Mouse (Mus musculus) hindbrain, embryonic 11.5 days (tissue): ENCODE results near the gene Egfem1. TPM values are rescaled to one million over a fixed set of nuclear protein-coding genes. Genes with fewer than 3 reads are reported as not detected.
A peak's percentile ranks its signal among the peaks of the same experiment; 100 is the strongest.

Experiments used
- ATAC-seq: fragments of 200-750 bp; cut with Nextera tagmentation; 2 replicates; pipeline ENCODE4 v1.8.0; 2017; ENCODE audit warnings: mild to moderate bottlenecking, moderate TSS enrichment, moderate library complexity; ENCODE audit not compliant: low FRiP score
- DNase-seq: peaks from one replicate; pipeline ENCODE4 v3.0.0-alpha.2; 2015; ENCODE audit warnings: low spot score
- H3K27ac ChIP-seq: fragments of 300-500 bp; sonication (generic); 2 replicates; pipeline ENCODE4 v1.5.1; 2014; ENCODE audit warnings: mild to moderate bottlenecking, low read depth, low read length
- H3K27me3 ChIP-seq: fragments of 300-500 bp; sonication (generic); 2 replicates; pipeline ENCODE4 v1.6.1; 2014; ENCODE audit warnings: mild to moderate bottlenecking, low read length, moderate library complexity, mixed read lengths; ENCODE audit not compliant: control insufficient read depth, insufficient read depth
- H3K36me3 ChIP-seq: fragments of 300-500 bp; sonication (generic); 2 replicates; pipeline ENCODE4 v1.6.1; 2014; ENCODE audit warnings: mild to moderate bottlenecking, low read length, moderate library complexity, mixed read lengths; ENCODE audit not compliant: control insufficient read depth, insufficient read depth
- H3K4me1 ChIP-seq: fragments of 300-500 bp; sonication (generic); replicated peaks from 2 replicates; pipeline ENCODE4 v1.6.1; 2014; ENCODE audit warnings: low read length, mixed read lengths; ENCODE audit not compliant: control insufficient read depth, insufficient read depth
- H3K4me2 ChIP-seq: fragments of 300-500 bp; sonication (generic); replicated peaks from 2 replicates; pipeline ENCODE4 v1.6.1; 2014; ENCODE audit warnings: mild to moderate bottlenecking, low read depth, low read length
- H3K4me3 ChIP-seq: fragments of 300-500 bp; sonication (generic); 2 replicates; pipeline ENCODE4 v1.5.1; 2014; ENCODE audit warnings: low read depth, low read length
- H3K9ac ChIP-seq: fragments of 300-500 bp; sonication (generic); 2 replicates; pipeline ENCODE4 v1.6.1; 2014; ENCODE audit warnings: low read depth, low read length
- H3K9me3 ChIP-seq: fragments of 300-500 bp; sonication (generic); 2 replicates; pipeline ENCODE4 v1.6.1; 2016; ENCODE audit warnings: low read length; ENCODE audit not compliant: control insufficient read depth
- WGBS: fragments of 180-500 bp; shearing (Covaris S2); extraction: QIAGEN DNeasy Blood & Tissue Kit; methylation state at CpG from one replicate; pipeline ENCODE4 v1.1.7; 2014; 5-methylcytosine and 5-hydroxymethylcytosine counted together
- polyA plus RNA-seq: library from polyadenylated mRNA; unstranded; fragments of >200 nt; fragmentation: Nextera tagmentation; extraction: Ambion mirVana; gene quantifications from 2 replicates; pipeline ENCODE4 v1.2.1, GENCODE M21; 2014

The Egfem1 gene
- polyA plus RNA-seq, 1 experiment from 2014 or later = 3.6 TPM

DNA sequence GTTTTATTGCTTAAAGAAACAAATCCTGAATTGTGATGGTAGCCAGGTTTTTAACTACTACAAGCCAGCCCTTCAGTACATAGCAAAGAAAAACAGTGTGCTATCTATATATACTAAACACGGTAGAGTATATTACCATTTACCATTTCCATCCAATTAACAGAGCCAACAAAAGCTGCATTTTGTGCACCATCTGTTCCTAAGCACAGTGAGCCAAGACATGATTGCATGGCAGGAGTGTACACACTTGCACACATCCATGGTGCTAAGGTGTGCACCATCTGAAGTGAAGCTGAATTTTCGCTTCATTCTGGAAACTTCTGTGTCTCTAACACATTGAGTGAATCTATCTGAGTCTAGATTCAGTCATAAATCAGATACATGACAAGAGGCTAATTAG, 585.0 kb downstream of the Egfem1 start:
- no peak overlapping the region for H3K4me3 ChIP-seq
- H3K27ac ChIP-seq = no peak overlapping the region
- no peaks in the 10 kb centered on the region for H3K4me1 ChIP-seq
- H3K4me2 ChIP-seq = no peak overlapping the region
- ATAC-seq (no peak), DNase-seq (no peak)
- 87% methylated on average over 2 of the region's 2 CpGs for WGBS
- no peaks in the 10 kb centered on the region for H3K36me3 ChIP-seq
- H3K9ac ChIP-seq = no peak overlapping the region
- no peaks in the 10 kb centered on the region for H3K27me3 ChIP-seq
- no peaks in the 10 kb centered on the region for H3K9me3 ChIP-seq

DNA sequence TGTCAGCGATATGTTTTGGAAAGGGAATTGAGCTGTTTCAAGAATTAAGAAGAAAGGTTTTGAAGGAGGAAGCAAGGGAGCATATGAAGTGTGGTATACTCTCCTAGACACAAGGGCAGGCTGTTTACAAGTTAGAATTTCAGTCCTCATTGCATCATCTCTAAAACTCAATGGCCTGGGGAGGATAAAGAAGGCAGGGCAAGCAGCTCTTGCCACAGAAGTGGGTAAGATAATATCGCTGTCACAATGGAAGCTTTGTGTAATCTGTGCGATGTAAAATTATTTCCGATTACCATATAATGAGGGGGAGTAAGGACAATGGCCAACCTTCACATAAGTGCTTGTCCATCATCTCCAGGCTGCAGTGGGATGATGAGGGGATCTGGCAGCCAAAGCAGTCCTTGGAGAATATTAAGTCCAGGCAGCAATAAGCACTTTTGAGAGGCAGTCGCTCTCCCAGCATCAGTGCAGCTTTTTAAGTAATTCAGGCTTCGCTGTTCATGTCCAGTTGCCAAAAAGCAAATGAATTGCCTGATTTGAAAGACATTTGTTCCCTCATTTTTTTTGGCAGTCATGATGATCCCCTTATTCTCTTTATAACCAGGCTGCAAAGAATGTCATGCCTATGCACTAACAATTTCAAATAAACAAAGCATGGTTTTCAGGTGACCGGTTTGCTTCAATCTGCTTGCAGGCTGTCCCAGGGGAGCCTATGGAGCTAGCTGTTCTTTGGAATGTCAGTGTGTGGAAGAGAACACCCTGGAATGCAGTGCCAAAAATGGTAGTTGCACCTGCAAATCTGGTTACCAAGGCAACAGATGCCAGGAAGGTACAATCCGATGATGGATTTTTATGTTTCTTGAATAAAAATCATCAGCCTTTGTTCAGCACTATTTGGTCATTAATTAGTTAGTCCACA, 607.8 kb downstream of the Egfem1 start:
- Histone ChIP-seq H3K36me3 (no peaks in the 10 kb centered on the region), H3K9ac (no peak overlapping the region), H3K4me2 (no peak overlapping the region), H3K4me1 (no peaks in the 10 kb centered on the region), H3K27me3 (no peaks in the 10 kb centered on the region), H3K4me3 (no peak overlapping the region), H3K9me3 (no peaks in the 10 kb centered on the region), H3K27ac (no peak overlapping the region)
- WGBS = 76% methylated on average over 8 of the region's 8 CpGs
- DNase-seq = no peak
- no peak for ATAC-seq

DNA sequence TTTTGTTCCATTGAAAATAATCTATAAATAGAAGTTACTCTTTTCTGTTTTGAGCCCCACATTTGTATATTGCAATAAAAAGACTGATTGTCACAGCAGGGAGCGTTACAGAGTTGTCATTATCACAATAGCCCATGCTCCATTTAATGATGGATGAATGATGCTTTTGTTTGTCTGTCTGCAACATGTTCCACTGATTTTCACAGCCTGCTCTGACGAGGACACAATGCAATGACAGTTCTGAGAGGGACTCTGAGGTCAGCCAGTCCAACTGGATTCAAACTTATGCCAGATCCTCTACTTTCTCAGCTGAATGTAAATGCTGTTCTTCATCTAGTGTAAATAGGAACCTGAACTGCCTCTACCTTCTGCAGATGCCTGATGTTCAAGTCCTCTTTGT, 619.3 kb downstream of the Egfem1 start:
- Histone ChIP-seq H3K27me3 (no peaks in the 10 kb centered on the region), H3K4me2 (no peak overlapping the region), H3K9ac (no peak overlapping the region), H3K36me3 (no peaks in the 10 kb centered on the region), H3K4me3 (no peak overlapping the region), H3K4me1 (no peaks in the 10 kb centered on the region), H3K27ac (no peak overlapping the region), H3K9me3 (no peaks in the 10 kb centered on the region; the same call in 1 of the 2 replicates)
- WGBS = 33% methylated on average over 2 of the region's 2 CpGs
- peak; percentile 41 for DNase-seq
- peak; percentile 51; the same call in 1 of the 2 replicates for ATAC-seq

DNA sequence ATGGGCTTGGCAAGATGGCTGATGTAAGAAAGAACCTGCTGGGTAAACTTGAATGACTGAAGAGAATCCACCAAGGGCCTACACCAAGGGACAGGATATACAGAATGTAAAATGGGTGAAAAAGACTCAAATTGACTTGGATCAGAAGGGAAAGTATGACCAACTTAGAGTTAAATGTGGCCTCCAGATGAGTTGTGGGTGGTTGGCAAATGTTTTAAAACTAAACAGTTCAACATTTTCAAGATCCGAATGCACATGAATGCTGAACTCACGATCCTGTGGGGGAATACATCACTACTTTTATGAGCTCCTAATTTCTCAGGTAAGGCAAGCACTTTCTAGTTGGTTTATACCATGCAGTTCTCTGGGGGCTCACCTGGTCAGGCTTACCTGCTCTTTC, 625.0 kb downstream of the Egfem1 start:
- Histone ChIP-seq H3K4me2 (no peak overlapping the region), H3K27ac (no peak overlapping the region), H3K4me1 (no peaks in the 10 kb centered on the region), H3K9ac (no peak overlapping the region), H3K36me3 (no peaks in the 10 kb centered on the region), H3K4me3 (no peak overlapping the region), H3K27me3 (no peaks in the 10 kb centered on the region), H3K9me3 (no peaks in the 10 kb centered on the region)
- ATAC-seq (no peak), DNase-seq (no peak)
- WGBS = 91% methylated on average over 2 of the region's 2 CpGs

DNA sequence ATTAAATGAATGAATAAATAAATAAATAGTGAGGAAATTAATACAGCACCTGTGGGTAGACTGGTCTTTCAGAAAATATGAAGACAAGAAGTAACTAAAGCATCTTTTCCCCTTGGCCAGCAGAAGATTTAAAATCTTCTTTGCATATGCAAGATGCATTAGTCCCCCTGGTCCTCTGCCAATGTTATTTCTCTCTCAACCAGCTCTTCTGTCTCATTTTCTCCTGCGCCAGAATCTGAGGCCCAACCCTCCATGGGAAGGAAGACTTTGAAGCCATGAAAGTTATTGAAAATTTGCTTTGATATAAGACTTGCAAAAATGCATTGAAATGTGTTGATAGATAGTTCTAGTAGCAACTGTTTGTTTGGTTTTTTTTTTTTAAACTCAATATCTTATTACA, 625.6 kb downstream of the Egfem1 start:
- H3K27ac ChIP-seq = no peak overlapping the region
- no peaks in the 10 kb centered on the region for H3K36me3 ChIP-seq
- WGBS = 88% methylated on average over 1 of the region's 1 CpGs
- ATAC-seq (no peak), DNase-seq (no peak)
- H3K9ac ChIP-seq = no peak overlapping the region
- H3K4me2 ChIP-seq = no peak overlapping the region
- no peaks in the 10 kb centered on the region for H3K4me1 ChIP-seq
- no peaks in the 10 kb centered on the region for H3K27me3 ChIP-seq
- H3K9me3 ChIP-seq = no peaks in the 10 kb centered on the region
- no peak overlapping the region for H3K4me3 ChIP-seq

DNA sequence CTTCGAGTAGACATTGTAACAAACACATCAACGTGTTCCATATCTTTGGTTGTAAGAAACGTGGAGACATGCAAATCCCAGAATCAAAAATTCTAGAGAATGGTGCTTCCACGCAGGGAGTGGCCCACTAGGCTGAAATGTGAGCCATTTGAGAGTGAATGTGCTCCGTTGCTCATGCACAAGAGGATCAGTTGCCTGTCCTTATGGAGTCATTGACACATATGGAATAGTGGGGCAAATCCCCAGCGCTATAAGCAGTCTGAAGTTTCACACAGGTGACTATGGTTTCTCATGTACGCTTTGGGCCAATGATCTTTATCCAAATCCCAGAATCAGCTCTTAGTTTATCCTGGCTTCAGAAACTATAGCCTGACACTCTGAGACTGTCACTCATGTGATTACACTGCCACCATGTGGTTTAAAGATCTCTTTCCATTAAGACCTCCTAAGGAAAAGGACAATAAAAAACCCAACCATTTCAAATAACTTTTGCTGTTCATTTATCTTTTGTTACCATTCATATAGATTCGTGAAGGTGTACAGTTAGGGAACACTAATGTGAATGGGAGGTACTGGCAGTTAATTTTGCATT, 644.6 kb downstream of the Egfem1 start:
- Histone ChIP-seq H3K36me3 (no peaks in the 10 kb centered on the region), H3K27me3 (no peaks in the 10 kb centered on the region), H3K4me3 (no peak overlapping the region), H3K27ac (no peak overlapping the region), H3K9me3 (no peaks in the 10 kb centered on the region), H3K4me1 (no peaks in the 10 kb centered on the region), H3K4me2 (no peak overlapping the region), H3K9ac (no peak overlapping the region)
- DNase-seq (peak; percentile 58), ATAC-seq (peak; percentile 63; the same call in 1 of the 2 replicates)
- 63% methylated on average over 8 of the region's 8 CpGs for WGBS

DNA sequence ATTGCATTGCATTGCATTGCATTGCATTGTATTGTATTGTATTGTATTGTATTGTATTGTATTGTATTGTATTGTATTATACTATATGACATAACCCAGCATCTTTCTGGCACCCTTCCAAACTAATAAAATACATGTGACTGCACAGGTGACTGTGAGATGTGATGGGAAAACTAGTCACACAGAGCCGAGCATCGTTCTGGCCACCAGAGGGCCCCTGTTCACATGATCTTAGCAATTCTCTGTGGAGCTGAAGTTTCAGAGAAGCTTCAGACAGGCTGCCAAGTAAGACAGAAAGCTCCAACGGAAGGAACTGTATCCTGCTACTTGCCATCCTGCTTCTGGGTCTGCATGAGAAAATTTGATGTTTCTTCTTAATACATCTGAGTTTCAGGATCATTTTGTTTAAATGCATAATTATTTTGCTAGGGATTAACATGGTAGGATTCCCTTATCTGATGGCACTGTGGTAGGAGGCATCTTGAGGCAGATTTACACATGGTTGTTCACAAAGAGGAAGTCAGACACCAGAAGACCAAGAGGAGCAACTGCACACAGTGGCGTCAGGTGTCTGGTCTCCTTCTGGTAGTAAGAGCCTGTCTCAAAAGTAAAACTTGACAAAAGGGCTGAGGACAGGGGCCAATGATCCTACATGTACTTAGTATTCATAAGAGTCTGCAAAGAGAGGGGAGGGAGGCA, 648.4 kb downstream of the Egfem1 start:
- Histone ChIP-seq H3K36me3 (no peaks in the 10 kb centered on the region), H3K9me3 (no peaks in the 10 kb centered on the region), H3K27ac (no peak overlapping the region), H3K27me3 (no peaks in the 10 kb centered on the region), H3K4me3 (no peak overlapping the region), H3K4me1 (no peaks in the 10 kb centered on the region), H3K9ac (no peak overlapping the region), H3K4me2 (no peak overlapping the region)
- WGBS = 29% methylated on average over 4 of the region's 4 CpGs
- ATAC-seq (no peak), DNase-seq (peak; percentile 73)

DNA sequence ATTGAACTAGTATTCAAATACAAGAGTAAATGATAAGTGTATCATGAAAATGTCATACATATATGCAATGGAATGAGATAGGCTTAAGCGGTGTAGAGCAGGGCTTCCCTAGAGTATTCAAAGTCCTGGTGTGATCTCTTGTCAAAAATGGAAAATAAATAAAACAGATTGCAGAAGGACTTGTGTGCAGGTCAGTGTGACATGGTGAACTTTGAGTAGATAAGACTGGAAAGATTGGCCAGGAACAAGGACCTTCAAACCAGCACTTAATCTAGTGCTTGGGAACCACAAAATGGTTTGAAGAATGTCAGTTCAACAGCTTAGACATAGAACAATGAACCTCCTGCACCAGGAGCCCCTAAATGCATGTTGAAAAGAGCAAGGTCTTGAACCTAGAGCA, 649.7 kb downstream of the Egfem1 start:
- WGBS = 91% methylated on average over 1 of the region's 1 CpGs
- H3K4me3 ChIP-seq = no peak overlapping the region
- no peak overlapping the region for H3K4me2 ChIP-seq
- H3K4me1 ChIP-seq = no peaks in the 10 kb centered on the region
- H3K36me3 ChIP-seq = no peaks in the 10 kb centered on the region
- no peaks in the 10 kb centered on the region for H3K9me3 ChIP-seq
- no peak overlapping the region for H3K27ac ChIP-seq
- no peaks in the 10 kb centered on the region for H3K27me3 ChIP-seq
- no peak for DNase-seq
- no peak for ATAC-seq
- no peak overlapping the region for H3K9ac ChIP-seq
